Mouse (Mus musculus) gastrocnemius, postnatal 4 days (tissue): Measurements from ENCODE around the gene Rmdn3. TPM values are rescaled to one million over a fixed set of nuclear protein-coding genes. Genes with fewer than 3 reads are reported as not detected.
A peak's percentile ranks its signal among the peaks of the same experiment; 100 is the strongest.

Experiments used
- DNase-seq, 2 experiments: peaks; one replicate each; pipeline ENCODE4 v3.0.0; 2021 to 2022; ENCODE audit warnings: low spot score in 2 of 2, mixed read lengths in 2 of 2
- long read RNA-seq, 2 experiments: library from polyadenylated mRNA; stranded (forward); transcript quantifications; one replicate each; pipeline ENCODE4 v2.0.0; 2021
- total RNA-seq, 2 experiments: library from RNA; stranded (reverse); gene quantifications; 2 replicates each; pipeline ENCODE4 v1.2.3; 2021

Gene Rmdn3
- total RNA-seq: 10 to 100 TPM; 12.6 to 13.7 TPM
- long read RNA-seq, experiment 1, transcript Rmdn3-201 (13 exons, 2,249 nt): major isoform, 10 of 16 reads
- long read RNA-seq, experiment 1, partial matches to known transcripts: 1 of 16 reads
- long read RNA-seq, experiment 1, other reads (novel, unspliced or antisense): 5 of 16 reads
- long read RNA-seq, experiment 2, transcript Rmdn3-201 (13 exons, 2,249 nt): major isoform, 20 of 29 reads
- long read RNA-seq, experiment 2, partial matches to known transcripts: 4 of 29 reads
- long read RNA-seq, experiment 2, other reads (novel, unspliced or antisense): 5 of 29 reads

GRCm38 (mm10) chr2:119156681-119157572 is at the start of gene Rmdn3:
Rmdn3 (minus strand) TSS chr2:119157034.
- DNase-seq: peak; percentile 84 to 93

GRCm38 (mm10) chr2:119203871-119204460 is 47.1 kb upstream of the Rmdn3 start:
- no peak for DNase-seq

- DNase-seq: peak in 1 of 2 experiments; percentile 39
Measured at GRCm38 (mm10) chr2:119202914-119203453, 46.1 kb upstream of the Rmdn3 start.

- DNase-seq: no peak
Measured at GRCm38 (mm10) chr2:119198934-119199333, 42.1 kb upstream of the Rmdn3 start.

DNA sequence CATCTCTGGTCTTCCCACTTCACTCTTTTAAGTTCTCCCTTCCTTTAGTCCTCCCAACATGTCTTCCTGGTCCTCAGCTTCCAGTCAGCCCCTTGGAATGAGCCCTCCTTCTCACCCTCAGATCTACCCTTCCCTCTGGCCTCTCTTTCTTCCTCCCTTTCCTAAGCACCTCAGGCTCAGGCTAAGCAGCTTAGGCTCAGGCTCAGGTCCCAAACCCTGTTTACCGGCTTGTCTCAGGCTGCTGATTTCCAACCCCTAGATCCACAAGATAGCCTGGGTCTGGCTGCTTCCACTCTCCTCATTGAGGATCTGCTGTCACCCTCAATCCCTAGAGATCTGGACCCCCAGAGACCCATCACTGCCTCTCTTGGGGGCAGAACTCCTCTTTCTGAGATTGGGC is 41.2 kb upstream of the Rmdn3 start:
- DNase-seq: no peak

DNA sequence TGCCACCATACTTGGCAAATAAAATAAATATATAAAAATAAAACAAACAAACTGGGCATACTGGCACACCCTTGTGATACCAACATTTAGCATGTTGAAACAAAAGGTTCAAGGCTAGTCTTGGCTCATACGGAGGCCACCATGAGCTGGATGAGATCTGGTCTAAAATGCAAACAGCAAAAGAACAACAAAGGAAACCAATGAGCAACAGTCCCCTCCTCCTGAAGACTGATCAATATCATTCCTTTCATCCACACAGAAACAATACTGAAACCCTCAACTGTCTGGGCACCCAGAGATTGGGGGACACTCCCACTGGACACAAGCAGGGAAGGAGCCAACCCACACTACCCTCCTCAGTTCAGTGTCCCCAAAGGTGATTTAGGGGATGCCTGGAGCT is 40.7 kb upstream of the Rmdn3 start:
- no peak for DNase-seq

GRCm38 (mm10) chr2:119196316-119197108 is 39.7 kb upstream of the Rmdn3 start:
- no peak for DNase-seq

GRCm38 (mm10) chr2:119194140-119194539 is 37.3 kb upstream of the Rmdn3 start:
- no peak for DNase-seq

DNA sequence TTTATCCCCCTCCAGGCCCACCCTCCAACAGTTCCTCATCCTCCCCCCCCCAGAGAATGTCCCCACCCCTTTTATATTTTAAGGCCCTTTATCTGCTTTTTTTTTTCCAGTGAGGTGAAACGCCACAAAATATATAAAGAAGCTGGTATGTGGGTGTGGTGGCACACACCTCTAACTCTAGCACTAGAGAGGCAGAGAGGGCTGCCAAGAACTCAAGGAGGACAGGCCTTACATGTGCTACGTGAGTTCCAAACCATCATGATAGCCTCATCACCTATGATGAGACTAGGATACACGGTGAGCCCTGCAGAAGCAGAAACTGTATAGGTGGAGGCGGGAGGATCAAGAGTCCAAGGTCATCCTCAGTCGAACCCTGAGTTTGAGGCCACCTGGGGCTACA is 34.1 kb upstream of the Rmdn3 start:
- no peak for DNase-seq

DNA sequence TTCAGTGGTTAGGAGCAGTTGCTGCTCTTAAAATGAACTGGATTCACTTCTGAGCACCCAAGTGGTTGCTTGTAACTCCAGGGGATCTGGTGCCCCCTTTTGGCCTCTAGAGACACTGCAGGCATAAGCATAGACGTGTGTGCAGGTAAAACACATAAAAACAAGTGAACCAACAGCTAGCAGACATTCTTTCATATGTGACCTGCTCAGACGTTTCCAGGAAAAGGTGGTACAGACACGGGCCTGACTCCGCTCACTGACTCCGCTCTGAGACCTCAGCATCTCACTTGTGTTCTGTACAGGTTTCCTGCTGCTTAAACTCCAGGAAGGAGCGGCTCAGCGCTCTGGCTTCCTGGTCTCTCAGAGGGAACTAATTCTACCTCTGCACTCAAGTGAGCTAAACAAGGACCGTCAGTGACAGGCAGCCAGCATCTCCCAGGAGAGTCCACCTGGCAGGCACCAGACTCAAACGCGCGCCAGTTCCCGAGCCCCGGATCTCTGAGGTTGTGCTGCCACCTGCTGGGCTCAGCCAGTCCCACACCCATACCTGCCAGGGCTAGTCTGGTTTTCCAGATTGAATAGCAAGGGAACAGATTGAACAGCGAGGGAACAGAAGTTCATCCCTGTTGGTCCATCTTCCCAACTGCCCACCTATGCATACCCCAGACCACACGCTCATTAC is 32.3 kb upstream of the Rmdn3 start:
- DNase-seq: peak; percentile 73 to 84

DNA sequence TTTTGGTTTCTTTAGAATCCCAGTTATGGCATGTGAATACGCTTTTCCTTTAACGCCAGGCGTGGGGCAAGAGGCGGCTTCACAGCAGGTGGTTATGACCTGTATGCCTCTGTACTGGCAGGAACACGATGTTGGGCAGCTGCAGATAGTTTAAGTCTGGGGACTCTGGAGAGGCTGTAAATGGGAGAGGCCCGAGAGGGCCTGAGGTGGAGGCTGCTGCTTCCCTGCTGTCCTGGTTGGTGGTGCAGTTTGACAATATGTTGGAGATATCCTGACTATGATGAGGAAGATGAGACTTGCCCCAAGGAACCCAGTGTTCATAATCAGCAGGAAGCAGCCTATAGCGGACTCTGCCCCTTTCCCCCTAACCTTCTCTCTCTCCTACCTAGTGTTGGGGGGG is 26.1 kb upstream of the Rmdn3 start:
- no peak for DNase-seq

DNA sequence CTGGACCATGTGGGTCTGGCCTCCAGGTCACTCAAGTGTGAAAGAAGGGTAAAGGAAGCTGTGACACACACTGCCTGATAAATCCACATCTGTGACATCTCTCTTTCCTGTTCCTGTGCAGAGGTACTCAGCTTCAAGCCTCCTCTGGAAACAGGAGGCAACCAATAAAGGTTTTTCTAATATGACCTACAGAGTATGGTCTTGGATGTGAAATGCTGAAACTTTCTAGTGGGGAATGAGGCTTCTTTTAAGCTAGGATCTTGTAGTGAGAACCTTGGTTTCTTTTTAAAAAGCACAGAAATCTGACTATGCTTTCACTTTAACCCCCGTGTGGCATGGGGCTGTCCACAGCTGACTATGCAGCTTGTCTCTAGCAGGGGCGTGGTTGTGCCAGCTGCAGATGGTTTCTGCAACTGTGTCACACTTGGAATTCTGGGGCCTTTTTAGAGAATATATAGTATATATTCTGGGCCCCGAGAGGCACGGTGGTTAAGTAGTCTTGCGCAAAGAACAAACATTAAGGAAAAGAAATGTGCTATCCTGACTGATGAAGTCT is 20.6 kb upstream of the Rmdn3 start:
- no peak for DNase-seq

GRCm38 (mm10) chr2:119176761-119177160 is 19.9 kb upstream of the Rmdn3 start:
- no peak for DNase-seq

GRCm38 (mm10) chr2:119175614-119176013 is 18.8 kb upstream of the Rmdn3 start:
- no peak for DNase-seq

GRCm38 (mm10) chr2:119174866-119175265 is 18.0 kb upstream of the Rmdn3 start:
- no peak for DNase-seq

- DNase-seq: no peak
Measured at GRCm38 (mm10) chr2:119173991-119174651, 17.3 kb upstream of the Rmdn3 start, which contains the start of gene Gm14137. Gm14137 (plus strand) TSS chr2:119174509.

- DNase-seq: peak in 1 of 2 experiments; percentile 60
Measured at GRCm38 (mm10) chr2:119172862-119173576, 16.2 kb upstream of the Rmdn3 start.

- DNase-seq: no peak
Measured at GRCm38 (mm10) chr2:119172446-119172845, 15.6 kb upstream of the Rmdn3 start.

- no peak for DNase-seq
Measured at GRCm38 (mm10) chr2:119171574-119171973, 14.7 kb upstream of the Rmdn3 start.
